ENCODE assay signal across 18 mouse cellular contexts in the genomic region with DNA sequence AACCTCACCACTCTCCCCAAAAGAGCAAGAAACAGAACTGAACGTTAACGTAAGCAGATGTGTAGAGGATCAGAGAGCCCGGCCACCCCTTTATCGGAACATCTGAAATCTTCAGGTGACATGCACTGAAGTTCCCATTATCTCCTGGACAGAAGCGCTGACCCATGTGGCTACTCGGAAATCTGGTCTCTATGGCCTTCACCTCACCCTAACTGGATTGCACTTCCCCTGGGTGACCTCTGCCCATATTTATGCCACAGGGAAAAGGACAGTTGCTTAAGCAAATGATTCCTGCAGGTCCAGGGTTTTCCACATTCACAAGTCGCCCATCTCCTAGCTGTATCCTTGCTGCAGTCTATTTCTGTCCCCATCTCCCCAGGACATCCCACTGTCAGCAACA.
A peak's percentile ranks its signal among the peaks of the same experiment; 100 is the strongest.
DNase-seq lines count a peak whose midpoint lies in the region; ATAC-seq and TF ChIP-seq lines count a peak whose summit lies in the region.
"Had no signal": no experiment of that assay in that cellular context is flagged by ENCODE, and none has a peak within 500 bp of the region (broad histone marks: within the 10 kb centered on the region; RNA-seq: fewer than 3 reads in every experiment).

No protein-coding gene starts in this region.

- no peak overlapping the region; the same call in 1 of the 2 replicates for H3K4me3 ChIP-seq in gastrocnemius, adult 2 months
- no peak overlapping the region for H3K4me3 ChIP-seq in heart, embryonic 12.5 days
- H3K4me3 ChIP-seq in liver, embryonic 11.5 days (ENCODE audit: low read depth, low read length) = no peak overlapping the region
- H3K4me3 ChIP-seq in liver, embryonic 12.5 days = no peak overlapping the region
- H3K4me3 ChIP-seq in left cerebral cortex, adult 2 months = no peak overlapping the region
- H3K4me3 ChIP-seq: embryonic facial prominence, embryonic 13.5 days; forebrain, embryonic 13.5 days; hindbrain, embryonic 15.5 days had no signal

- peaks cover 37% of the 10 kb centered on the region for H3K4me1 ChIP-seq in heart, embryonic 12.5 days (replicated peaks)
- peaks cover 18% of the 10 kb centered on the region for H3K4me1 ChIP-seq in liver, embryonic 11.5 days (replicated peaks; ENCODE audit: control insufficient read depth, insufficient read depth, low read length)
- peaks cover 22% of the 10 kb centered on the region for H3K4me1 ChIP-seq in liver, embryonic 12.5 days

- no peak overlapping the region for H3K9ac ChIP-seq in heart, embryonic 12.5 days
- H3K9ac ChIP-seq in liver, embryonic 11.5 days (ENCODE audit: low read depth, low read length) = no peak overlapping the region
- H3K9ac ChIP-seq in liver, embryonic 12.5 days = no peak overlapping the region
- H3K9ac ChIP-seq: embryonic facial prominence, embryonic 13.5 days; forebrain, embryonic 13.5 days; forebrain, postnatal 0 days; hindbrain, embryonic 15.5 days had no signal

- no peak for TF ChIP-seq CTCF in gastrocnemius, adult 2 months (IDR thresholded peaks at IDR 0.05)
- TF ChIP-seq CTCF in left cerebral cortex, adult 2 months (IDR thresholded peaks at IDR 0.05) = no peak

- no peaks in the 10 kb centered on the region for H3K36me3 ChIP-seq in heart, embryonic 12.5 days
- no peaks in the 10 kb centered on the region for H3K36me3 ChIP-seq in liver, embryonic 11.5 days (ENCODE audit: control insufficient read depth, insufficient read depth, low read length)
- no peaks in the 10 kb centered on the region for H3K36me3 ChIP-seq in liver, embryonic 12.5 days
- H3K36me3 ChIP-seq: embryonic facial prominence, embryonic 13.5 days; hindbrain, embryonic 15.5 days had no signal

- peak overlapping the region; percentile 21; the same call in 1 of the 2 replicates for H3K4me2 ChIP-seq in heart, embryonic 12.5 days
- H3K4me2 ChIP-seq in liver, embryonic 11.5 days = no peak overlapping the region
- no peak overlapping the region for H3K4me2 ChIP-seq in liver, embryonic 12.5 days
- H3K4me2 ChIP-seq: embryonic facial prominence, embryonic 13.5 days; forebrain, embryonic 13.5 days; hindbrain, embryonic 15.5 days had no signal

- no peaks in the 10 kb centered on the region for H3K27me3 ChIP-seq in heart, embryonic 12.5 days (replicated peaks)
- no peaks in the 10 kb centered on the region for H3K27me3 ChIP-seq in liver, embryonic 11.5 days (replicated peaks; ENCODE audit: control insufficient read depth, insufficient read depth, low read length)
- no peaks in the 10 kb centered on the region for H3K27me3 ChIP-seq in liver, embryonic 12.5 days (replicated peaks)
- H3K27me3 ChIP-seq: embryonic facial prominence, embryonic 13.5 days; forebrain, embryonic 13.5 days; hindbrain, embryonic 15.5 days had no signal

- no peaks in the 10 kb centered on the region for H3K9me3 ChIP-seq in heart, embryonic 12.5 days (replicated peaks)
- H3K9me3 ChIP-seq in liver, embryonic 11.5 days (ENCODE audit: control insufficient read depth, low read length) = no peaks in the 10 kb centered on the region
- H3K9me3 ChIP-seq in liver, embryonic 12.5 days (replicated peaks) = no peaks in the 10 kb centered on the region
- H3K9me3 ChIP-seq: embryonic facial prominence, embryonic 13.5 days; forebrain, embryonic 13.5 days; hindbrain, embryonic 15.5 days had no signal

- intact Hi-C loops in gastrocnemius, adult 2 months (cut with DNase I) = loop anchor here (5.0 kb wide), 1 partner anchor 72 kb away; no protein-coding TSS in a partner anchor
- intact Hi-C loops in heart, postnatal 14 days (cut with DNase I) = no loop called here
- intact Hi-C loops in left cerebral cortex, adult 2 months (cut with DNase I) = no loop called here

- WGBS in heart, embryonic 12.5 days = 62% methylated on average over 7 of the region's 7 CpGs
- WGBS in liver, embryonic 11.5 days = 74% methylated on average over 7 of the region's 7 CpGs
- 62% methylated on average over 7 of the region's 7 CpGs for WGBS in liver, embryonic 12.5 days (ENCODE audit: insufficient replicate concordance)

- H3K27ac ChIP-seq in gastrocnemius, adult 2 months = peak overlapping the region; percentile 82
- H3K27ac ChIP-seq in heart, embryonic 12.5 days (ENCODE audit: poor library complexity, severe bottlenecking) = no peak overlapping the region
- no peak overlapping the region for H3K27ac ChIP-seq in liver, embryonic 11.5 days (ENCODE audit: low read depth, low read length)
- H3K27ac ChIP-seq in liver, embryonic 12.5 days = no peak overlapping the region
- H3K27ac ChIP-seq in left cerebral cortex, adult 2 months = no peak overlapping the region
- H3K27ac ChIP-seq: embryonic facial prominence, embryonic 13.5 days; forebrain, embryonic 13.5 days; hindbrain, embryonic 15.5 days had no signal

- DNase-seq in gastrocnemius, adult 2 months = no peak
- no peak for DNase-seq in gastrocnemius, postnatal 25 days
- no peak for DNase-seq in heart, postnatal 14 days
- DNase-seq in liver, embryonic 11.5 days (ENCODE audit: low spot score) = peak; percentile 19
- DNase-seq in left cerebral cortex, adult 2 months (ENCODE audit: extremely low spot score in 1 of 2, low spot score in 2 of 2) = no peak
- DNase-seq: adrenal gland, postnatal 10 days; cerebellum, adult 11-12 months; cerebellum, adult 9-10 months; cerebellum, postnatal 25 days; forebrain, postnatal 0 days; gastrocnemius, postnatal 10 days; heart, postnatal 10 days; kidney, adult 11 months had no signal

- ATAC-seq in heart, embryonic 12.5 days (ENCODE audit: insufficient number of reproducible peaks, low FRiP score) = no peak
- ATAC-seq in liver, embryonic 11.5 days (replicated peaks; ENCODE audit: low FRiP score) = no peak
- ATAC-seq in liver, embryonic 12.5 days = no peak
- ATAC-seq: forebrain, embryonic 13.5 days; forebrain, postnatal 0 days had no signal
